Mouse (Mus musculus): ENCODE measurements at regions not wholly inside any gene's neighbourhood (a gene's known extent, or its start where the extent isn't known, plus 50 kb on each side); places are given as distances from the start of the nearest gene placed in this dataset.

DNA sequence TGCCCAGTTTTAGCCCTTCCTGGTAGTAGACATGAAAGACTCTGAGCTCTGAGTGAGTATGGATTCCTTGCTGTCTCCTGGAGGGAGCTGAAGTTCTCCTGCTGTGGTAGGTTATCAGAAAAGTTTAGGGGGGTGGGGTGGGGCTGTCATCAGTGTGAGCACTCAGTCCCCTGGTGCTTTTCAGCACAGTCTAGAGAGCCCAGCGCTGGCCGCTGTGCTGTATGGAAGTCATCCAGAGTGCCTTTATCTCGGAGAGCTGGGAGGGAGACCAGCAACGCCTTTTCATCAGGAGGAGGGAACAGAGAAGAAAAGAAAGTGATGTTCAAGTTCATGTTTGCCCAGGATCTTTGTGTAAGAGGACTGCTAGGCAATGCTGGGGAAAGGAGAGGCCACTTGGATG lies 163.6 kb downstream of the Cyp26b1 start:
- no peak overlapping the region for H3K9ac ChIP-seq (ENCODE audit: low read depth, low read length)
- no peaks in the 10 kb centered on the region for H3K36me3 ChIP-seq (ENCODE audit: control insufficient read depth, insufficient read depth, low read length)
- H3K4me3 ChIP-seq (ENCODE audit: low read depth, low read length), result no peak overlapping the region
- no peaks in the 10 kb centered on the region for H3K9me3 ChIP-seq (replicated peaks; ENCODE audit: control insufficient read depth, low read length, poor library complexity, severe bottlenecking)
- H3K4me1 ChIP-seq (ENCODE audit: control insufficient read depth, insufficient read depth, low read length), result no peaks in the 10 kb centered on the region
- H3K27ac ChIP-seq (ENCODE audit: low read length), result no peak overlapping the region
- H3K27me3 ChIP-seq (ENCODE audit: control insufficient read depth, insufficient read depth, low read depth, low read length), result no peaks in the 10 kb centered on the region
- H3K4me2 ChIP-seq (ENCODE audit: low read length), result no peak overlapping the region
- ATAC-seq, result no peak
- WGBS, result 72% methylated on average over 4 of the region's 4 CpGs

DNA sequence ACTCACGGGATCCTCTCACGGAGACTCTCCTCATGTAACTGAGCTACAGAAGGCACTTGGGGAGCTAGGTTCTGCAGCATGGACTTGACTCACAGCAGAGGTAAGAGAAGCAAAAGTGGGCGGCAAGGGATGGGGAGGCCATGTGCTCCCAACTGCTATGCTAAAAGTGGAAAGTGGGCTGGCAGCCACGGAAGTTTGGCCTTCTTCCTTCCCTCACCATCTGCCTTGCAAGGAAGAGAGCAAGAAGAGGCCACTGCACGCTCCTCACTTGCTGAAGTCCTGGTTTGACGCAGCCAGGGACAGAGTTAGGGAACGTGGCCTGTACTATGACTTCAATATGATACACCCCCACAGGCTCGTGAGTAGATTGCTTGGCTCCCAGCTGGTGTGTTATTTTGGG lies 164.5 kb downstream of the Cyp26b1 start:
- no peaks in the 10 kb centered on the region for H3K36me3 ChIP-seq (ENCODE audit: control insufficient read depth, insufficient read depth, low read length)
- no peak overlapping the region for H3K4me2 ChIP-seq (ENCODE audit: low read length)
- no peak for ATAC-seq
- H3K4me1 ChIP-seq (ENCODE audit: control insufficient read depth, insufficient read depth, low read length), result no peaks in the 10 kb centered on the region
- no peaks in the 10 kb centered on the region for H3K9me3 ChIP-seq (replicated peaks; ENCODE audit: control insufficient read depth, low read length, poor library complexity, severe bottlenecking)
- no peaks in the 10 kb centered on the region for H3K27me3 ChIP-seq (ENCODE audit: control insufficient read depth, insufficient read depth, low read depth, low read length)
- WGBS, result 88% methylated on average over 8 of the region's 8 CpGs
- H3K27ac ChIP-seq (ENCODE audit: low read length), result no peak overlapping the region
- no peak overlapping the region for H3K9ac ChIP-seq (ENCODE audit: low read depth, low read length)
- no peak overlapping the region for H3K4me3 ChIP-seq (ENCODE audit: low read depth, low read length)

GRCm38 (mm10) chr6:84426691-84427090 lies 167.0 kb downstream of the Cyp26b1 start:
- no peak overlapping the region for H3K4me2 ChIP-seq (ENCODE audit: low read length)
- no peak overlapping the region for H3K4me3 ChIP-seq (ENCODE audit: low read depth, low read length)
- no peaks in the 10 kb centered on the region for H3K36me3 ChIP-seq (ENCODE audit: control insufficient read depth, insufficient read depth, low read length)
- 77% methylated on average over 8 of the region's 8 CpGs for WGBS
- no peak overlapping the region for H3K27ac ChIP-seq (ENCODE audit: low read length)
- no peaks in the 10 kb centered on the region for H3K27me3 ChIP-seq (ENCODE audit: control insufficient read depth, insufficient read depth, low read depth, low read length)
- H3K4me1 ChIP-seq (ENCODE audit: control insufficient read depth, insufficient read depth, low read length), result no peaks in the 10 kb centered on the region
- no peak overlapping the region for H3K9ac ChIP-seq (ENCODE audit: low read depth, low read length)
- ATAC-seq, result no peak
- no peaks in the 10 kb centered on the region for H3K9me3 ChIP-seq (replicated peaks; ENCODE audit: control insufficient read depth, low read length, poor library complexity, severe bottlenecking)

DNA sequence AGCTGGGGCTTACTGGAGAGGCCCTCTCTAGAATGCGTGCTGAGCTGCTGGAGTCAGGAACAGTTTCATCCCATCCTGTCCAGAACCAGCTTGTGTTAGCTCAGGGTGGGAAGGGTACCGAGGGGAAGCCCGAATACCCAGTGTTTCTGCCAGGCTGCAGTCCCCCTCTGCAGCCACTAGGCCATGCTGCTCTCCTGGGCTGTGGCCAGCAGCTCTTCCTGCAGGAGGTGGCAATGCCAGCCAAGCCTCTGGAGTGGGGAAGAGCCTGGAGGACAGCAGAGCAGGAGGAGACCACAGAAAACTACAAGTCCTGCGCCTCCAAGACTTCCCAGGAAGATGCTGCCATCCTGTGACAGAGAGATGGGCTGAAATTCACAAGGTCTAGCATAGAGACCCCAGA lies 167.9 kb downstream of the Cyp26b1 start:
- no peaks in the 10 kb centered on the region for H3K36me3 ChIP-seq (ENCODE audit: control insufficient read depth, insufficient read depth, low read length)
- H3K9me3 ChIP-seq (replicated peaks; ENCODE audit: control insufficient read depth, low read length, poor library complexity, severe bottlenecking), result no peaks in the 10 kb centered on the region
- no peak overlapping the region for H3K4me3 ChIP-seq (ENCODE audit: low read depth, low read length)
- no peak for ATAC-seq
- no peak overlapping the region for H3K27ac ChIP-seq (ENCODE audit: low read length)
- no peak overlapping the region for H3K4me2 ChIP-seq (ENCODE audit: low read length)
- no peak overlapping the region for H3K9ac ChIP-seq (ENCODE audit: low read depth, low read length)
- 55% methylated on average over 4 of the region's 4 CpGs for WGBS
- no peaks in the 10 kb centered on the region for H3K4me1 ChIP-seq (ENCODE audit: control insufficient read depth, insufficient read depth, low read length)
- H3K27me3 ChIP-seq (ENCODE audit: control insufficient read depth, insufficient read depth, low read depth, low read length), result no peaks in the 10 kb centered on the region

DNA sequence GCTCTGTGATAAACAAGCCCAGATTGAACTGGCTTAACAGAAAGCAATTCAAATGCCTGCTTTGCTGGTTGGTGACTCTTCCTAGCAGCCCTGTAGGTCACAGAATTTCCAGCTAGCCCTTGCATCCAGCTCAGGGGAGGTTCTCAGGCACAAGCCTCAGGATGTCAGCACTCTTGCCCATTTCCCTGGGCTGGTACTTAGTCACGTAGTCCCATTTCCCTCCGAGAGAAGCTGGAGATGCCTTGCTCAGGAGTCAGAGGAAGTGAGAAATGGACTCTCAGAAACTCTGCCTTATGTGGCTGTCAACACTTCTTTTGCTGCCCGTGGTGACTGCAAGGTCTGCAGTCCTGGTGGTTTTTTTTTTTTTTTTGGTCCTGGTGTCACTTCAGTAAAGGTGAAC lies 170.8 kb downstream of the Cyp26b1 start:
- Histone ChIP-seq H3K27ac (ENCODE audit: low read length) (no peak overlapping the region), H3K27me3 (ENCODE audit: control insufficient read depth, insufficient read depth, low read depth, low read length) (no peaks in the 10 kb centered on the region), H3K4me2 (ENCODE audit: low read length) (no peak overlapping the region), H3K9ac (ENCODE audit: low read depth, low read length) (no peak overlapping the region), H3K36me3 (ENCODE audit: control insufficient read depth, insufficient read depth, low read length) (no peaks in the 10 kb centered on the region), H3K4me3 (ENCODE audit: low read depth, low read length) (no peak overlapping the region), H3K9me3 (replicated peaks; ENCODE audit: control insufficient read depth, low read length, poor library complexity, severe bottlenecking) (no peaks in the 10 kb centered on the region), H3K4me1 (ENCODE audit: control insufficient read depth, insufficient read depth, low read length) (no peaks in the 10 kb centered on the region)
- WGBS, result 62% methylated on average over 3 of the region's 3 CpGs
- ATAC-seq, result no peak

GRCm38 (mm10) chr6:84419691-84420090 lies 174.0 kb downstream of the Cyp26b1 start:
- Histone ChIP-seq H3K36me3 (ENCODE audit: control insufficient read depth, insufficient read depth, low read length) (no peaks in the 10 kb centered on the region), H3K9ac (ENCODE audit: low read depth, low read length) (no peak overlapping the region), H3K27ac (ENCODE audit: low read length) (no peak overlapping the region), H3K9me3 (replicated peaks; ENCODE audit: control insufficient read depth, low read length, poor library complexity, severe bottlenecking) (no peaks in the 10 kb centered on the region), H3K27me3 (ENCODE audit: control insufficient read depth, insufficient read depth, low read depth, low read length) (no peaks in the 10 kb centered on the region), H3K4me1 (ENCODE audit: control insufficient read depth, insufficient read depth, low read length) (no peaks in the 10 kb centered on the region), H3K4me2 (ENCODE audit: low read length) (no peak overlapping the region), H3K4me3 (ENCODE audit: low read depth, low read length) (no peak overlapping the region)
- ATAC-seq, result no peak
- 90% methylated on average over 2 of the region's 2 CpGs for WGBS

DNA sequence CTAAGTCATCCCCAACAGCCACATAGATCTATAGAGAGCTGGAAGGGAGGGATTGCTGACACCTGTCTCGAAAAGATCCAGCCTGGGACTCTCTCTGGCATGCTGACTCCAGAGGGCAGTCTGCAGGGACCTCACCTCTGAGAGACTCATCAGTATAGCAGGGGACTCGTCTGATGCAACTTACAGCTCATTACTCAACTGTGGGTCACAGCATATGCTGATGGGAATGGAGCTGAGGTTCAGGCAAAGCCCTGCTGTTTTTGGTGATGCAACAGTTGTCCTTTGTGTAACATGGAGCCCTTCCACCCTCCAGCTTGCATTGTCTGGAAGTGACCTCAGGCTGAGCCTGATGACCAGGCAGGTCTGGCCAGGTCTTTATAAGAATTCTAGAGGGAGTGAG lies 174.4 kb downstream of the Cyp26b1 start:
- Histone ChIP-seq H3K4me1 (ENCODE audit: control insufficient read depth, insufficient read depth, low read length) (no peaks in the 10 kb centered on the region), H3K4me2 (ENCODE audit: low read length) (no peak overlapping the region), H3K4me3 (ENCODE audit: low read depth, low read length) (no peak overlapping the region), H3K9ac (ENCODE audit: low read depth, low read length) (no peak overlapping the region), H3K27ac (ENCODE audit: low read length) (no peak overlapping the region), H3K27me3 (ENCODE audit: control insufficient read depth, insufficient read depth, low read depth, low read length) (no peaks in the 10 kb centered on the region), H3K9me3 (replicated peaks; ENCODE audit: control insufficient read depth, low read length, poor library complexity, severe bottlenecking) (no peaks in the 10 kb centered on the region), H3K36me3 (ENCODE audit: control insufficient read depth, insufficient read depth, low read length) (no peaks in the 10 kb centered on the region)
- WGBS, result 77% methylated on average over 2 of the region's 2 CpGs
- ATAC-seq, result no peak

DNA sequence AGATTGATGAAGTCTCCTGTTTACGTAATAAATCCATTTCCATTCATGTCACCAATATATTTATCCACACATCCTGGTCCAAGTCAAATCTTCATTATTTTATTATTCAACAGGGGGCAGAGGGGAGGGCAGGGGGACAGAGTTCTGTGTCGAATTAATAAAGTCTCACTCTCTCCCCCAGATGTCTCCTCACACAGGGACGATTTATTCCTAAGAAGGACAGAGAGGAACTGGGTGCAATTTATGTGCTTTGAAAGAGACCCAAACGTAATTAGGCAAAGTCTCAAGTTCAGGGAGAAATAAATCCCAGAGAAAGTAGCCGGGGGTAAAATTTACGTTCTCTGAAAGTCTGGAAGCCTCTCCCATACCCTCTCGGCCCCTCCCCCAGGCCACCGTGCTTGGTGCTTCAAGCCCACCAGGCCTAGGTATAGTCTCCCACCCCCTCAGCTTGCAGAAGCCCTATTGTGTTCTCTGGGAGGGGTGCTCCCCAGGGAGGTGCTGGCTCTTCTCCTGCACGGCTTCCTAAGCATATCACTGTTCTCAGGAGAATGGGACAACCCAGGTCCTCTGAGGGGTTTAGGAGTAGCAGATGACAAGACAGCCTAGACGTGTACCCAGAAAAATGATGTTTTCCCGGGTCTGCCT lies 176.6 kb downstream of the Cyp26b1 start:
- WGBS, result 66% methylated on average over 11 of the region's 11 CpGs
- H3K4me1 ChIP-seq (ENCODE audit: control insufficient read depth, insufficient read depth, low read length), result no peaks in the 10 kb centered on the region
- H3K9ac ChIP-seq (ENCODE audit: low read depth, low read length), result no peak overlapping the region
- H3K9me3 ChIP-seq (replicated peaks; ENCODE audit: control insufficient read depth, low read length, poor library complexity, severe bottlenecking), result no peaks in the 10 kb centered on the region
- no peak for ATAC-seq
- H3K27ac ChIP-seq (ENCODE audit: low read length), result no peak overlapping the region
- H3K4me2 ChIP-seq (ENCODE audit: low read length), result no peak overlapping the region
- H3K27me3 ChIP-seq (ENCODE audit: control insufficient read depth, insufficient read depth, low read depth, low read length), result no peaks in the 10 kb centered on the region
- H3K4me3 ChIP-seq (ENCODE audit: low read depth, low read length), result no peak overlapping the region
- H3K36me3 ChIP-seq (ENCODE audit: control insufficient read depth, insufficient read depth, low read length), result no peaks in the 10 kb centered on the region

DNA sequence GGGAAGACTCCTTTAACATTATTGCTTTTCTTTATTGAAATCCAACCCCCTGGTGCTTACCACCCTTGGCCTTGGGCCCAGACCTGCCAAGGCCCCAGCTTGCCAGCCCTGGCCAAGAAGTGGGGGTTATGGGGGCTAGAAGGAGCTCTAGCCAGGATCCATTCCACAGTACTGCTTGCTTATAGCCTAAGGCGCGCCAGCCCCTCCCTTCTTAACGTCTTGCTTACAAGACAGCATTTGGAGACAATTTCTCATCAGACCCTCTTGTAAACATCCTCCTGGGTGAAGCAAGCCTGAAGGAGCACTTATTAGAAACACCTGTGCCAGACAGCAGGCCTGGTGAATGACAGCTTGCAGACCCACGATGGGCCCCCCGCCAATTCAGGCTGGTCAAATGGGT lies 179.3 kb downstream of the Cyp26b1 start:
- Histone ChIP-seq H3K27ac (ENCODE audit: low read length) (no peak overlapping the region), H3K36me3 (ENCODE audit: control insufficient read depth, insufficient read depth, low read length) (no peaks in the 10 kb centered on the region), H3K4me1 (ENCODE audit: control insufficient read depth, insufficient read depth, low read length) (no peaks in the 10 kb centered on the region), H3K9ac (ENCODE audit: low read depth, low read length) (no peak overlapping the region), H3K4me2 (ENCODE audit: low read length) (no peak overlapping the region), H3K9me3 (replicated peaks; ENCODE audit: control insufficient read depth, low read length, poor library complexity, severe bottlenecking) (no peaks in the 10 kb centered on the region), H3K27me3 (ENCODE audit: control insufficient read depth, insufficient read depth, low read depth, low read length) (no peaks in the 10 kb centered on the region), H3K4me3 (ENCODE audit: low read depth, low read length) (no peak overlapping the region)
- WGBS, result 84% methylated on average over 5 of the region's 5 CpGs
- no peak for ATAC-seq

Measured in midbrain, embryonic 16.5 days (tissue).